Mouse (Mus musculus) heart, embryonic 12.5 days (tissue): ENCODE data around the gene Mgat1. TPM values are rescaled to one million over a fixed set of nuclear protein-coding genes. Genes with fewer than 3 reads are reported as not detected.
"Not testable (repeated sequence)": the region's sequence is repeated elsewhere in the genome, so short reads cannot be mapped to it uniquely, and the experiment has no call there.

ENCODE experiments used
- ATAC-seq: fragments of 200-750 bp; cut with Nextera tagmentation; 2 replicates; pipeline ENCODE4 v1.8.0; 2017; ENCODE audit warnings: moderate TSS enrichment, moderate library complexity; ENCODE audit not compliant: insufficient number of reproducible peaks, low FRiP score
- H3K27ac ChIP-seq: fragments of 300-500 bp; sonication (generic); 2 replicates; pipeline ENCODE4 v1.5.1; 2016; ENCODE audit warnings: mild to moderate bottlenecking, moderate library complexity; ENCODE audit not compliant: poor library complexity, severe bottlenecking
- H3K27me3 ChIP-seq: fragments of 300-500 bp; sonication (generic); replicated peaks from 2 replicates; pipeline ENCODE4 v1.6.1; 2016; ENCODE audit warnings: mild to moderate bottlenecking, moderate library complexity
- H3K36me3 ChIP-seq: fragments of 300-500 bp; sonication (generic); 2 replicates; pipeline ENCODE4 v1.6.1; 2016; ENCODE audit warnings: mild to moderate bottlenecking, moderate library complexity
- H3K4me1 ChIP-seq: fragments of 300-500 bp; sonication (generic); replicated peaks from 2 replicates; pipeline ENCODE4 v1.6.1; 2016; ENCODE audit warnings: mild to moderate bottlenecking
- H3K4me2 ChIP-seq: fragments of 300-500 bp; sonication (generic); 2 replicates; pipeline ENCODE4 v1.6.1; 2016; ENCODE audit warnings: mild to moderate bottlenecking, moderate library complexity
- H3K4me3 ChIP-seq: fragments of 300-500 bp; sonication (generic); 2 replicates; pipeline ENCODE4 v1.5.1; 2016; ENCODE audit warnings: mild to moderate bottlenecking
- H3K9ac ChIP-seq: fragments of 300-500 bp; sonication (generic); 2 replicates; pipeline ENCODE4 v1.6.1; 2016; ENCODE audit warnings: mild to moderate bottlenecking, moderate library complexity
- H3K9me3 ChIP-seq: fragments of 300-500 bp; sonication (generic); replicated peaks from 2 replicates; pipeline ENCODE4 v1.6.1; 2016; ENCODE audit warnings: mild to moderate bottlenecking, moderate library complexity
- WGBS: fragments of 180-500 bp; shearing (Covaris S2); methylation state at CpG from one replicate; pipeline ENCODE4 v1.1.7; 2016; 5-methylcytosine and 5-hydroxymethylcytosine counted together
- polyA plus RNA-seq: library from polyadenylated mRNA; unstranded; fragments of >200 nt; fragmentation: Nextera tagmentation; extraction: Ambion mirVana; gene quantifications from 2 replicates; pipeline ENCODE4 v1.2.1, GENCODE M21; 2016

The Mgat1 gene
- polyA plus RNA-seq, 1 experiment from 2014 or later = 45.7 TPM

GRCm38 (mm10) chr11:49287251-49287650, 43.3 kb downstream of the Mgat1 start:
- H3K4me3 ChIP-seq = no peak overlapping the region

GRCm38 (mm10) chr11:49292777-49293176, 48.8 kb downstream of the Mgat1 start:
- no peaks in the 10 kb centered on the region for H3K9me3 ChIP-seq
- no peak overlapping the region for H3K9ac ChIP-seq
- no peaks in the 10 kb centered on the region for H3K36me3 ChIP-seq
- no peaks in the 10 kb centered on the region for H3K27me3 ChIP-seq
- H3K27ac ChIP-seq = no peak overlapping the region
- no peak overlapping the region for H3K4me3 ChIP-seq
- WGBS = 70% methylated on average over 3 of the region's 3 CpGs
- ATAC-seq = no peak
- H3K4me2 ChIP-seq = no peak overlapping the region
- H3K4me1 ChIP-seq = no peaks in the 10 kb centered on the region

More at GRCm38 (mm10) chr11:49287251-49287650, 43.3 kb downstream of the Mgat1 start:
- Histone ChIP-seq H3K4me2 (no peak overlapping the region), H3K27ac (no peak overlapping the region), H3K9ac (no peak overlapping the region), H3K9me3 (no peaks in the 10 kb centered on the region), H3K27me3 (no peaks in the 10 kb centered on the region), H3K36me3 (no peaks in the 10 kb centered on the region), H3K4me1 (no peaks in the 10 kb centered on the region)
- 67% methylated on average over 2 of the region's 2 CpGs for WGBS
- no peak for ATAC-seq

GRCm38 (mm10) chr11:49304441-49304840, 60.5 kb downstream of the Mgat1 start, which contains the start of gene Olfr10:
Gene Olfr10 (plus strand): TSS chr11:49304741.
- no peak within 1 kb of the TSS for H3K4me3 ChIP-seq
- no peaks in the 10 kb centered on the region for H3K36me3 ChIP-seq
- H3K9ac ChIP-seq = no peak within 1 kb of the TSS
- H3K4me1 ChIP-seq = no peaks in the 10 kb centered on the region
- no peaks in the 10 kb centered on the region for H3K9me3 ChIP-seq
- no peak within 1 kb of the TSS for H3K27ac ChIP-seq
- no peaks in the 10 kb centered on the region for H3K27me3 ChIP-seq
- ATAC-seq = no peak
- no peak within 1 kb of the TSS for H3K4me2 ChIP-seq

- H3K4me2 ChIP-seq, H3K9ac ChIP-seq, H3K36me3 ChIP-seq, H3K4me3 ChIP-seq, H3K9me3 ChIP-seq, H3K4me1 ChIP-seq, H3K27me3 ChIP-seq, ATAC-seq, H3K27ac ChIP-seq: not testable (repeated sequence)
- 74% methylated on average over 5 of the region's 5 CpGs for WGBS
These were observed 64.6 kb downstream of the Mgat1 start for GRCm38 (mm10) chr11:49308547-49308946.

Other genes starting within 250 kb of the Mgat1 start
- 0.23 and 0.24 TPM in 2 replicates for gene 9930111J21Rik2, start 192.9 kb upstream of the Mgat1 start, polyA plus RNA-seq
- not detected in 2 replicates for gene Tgtp2, start 180.0 kb upstream of the Mgat1 start, polyA plus RNA-seq
- gene Ifi47, start 167.6 kb upstream of the Mgat1 start, polyA plus RNA-seq = 0.55 and 0.68 TPM in 2 replicates
- not detected in 2 replicates for gene Olfr1396, start 129.3 kb upstream of the Mgat1 start, polyA plus RNA-seq
- gene Olfr1395, start 101.9 kb upstream of the Mgat1 start, polyA plus RNA-seq = not detected in 2 replicates
- gene Olfr1394, start 89.8 kb upstream of the Mgat1 start, polyA plus RNA-seq = not detected in 2 replicates
- 1.4 and 1.9 TPM in 2 replicates for gene Btnl9, start 57.0 kb upstream of the Mgat1 start, polyA plus RNA-seq
- gene Zfp62, start 40.9 kb upstream of the Mgat1 start, polyA plus RNA-seq = 33.5 and 34.6 TPM in 2 replicates
- gene Olfr1393, start 34.1 kb downstream of the Mgat1 start, polyA plus RNA-seq = 0.08 and 0.27 TPM in 2 replicates
- gene Olfr1392, start 41.1 kb downstream of the Mgat1 start, polyA plus RNA-seq = not detected in 2 replicates
- not detected in 2 replicates for gene Olfr10, start 60.5 kb downstream of the Mgat1 start, polyA plus RNA-seq
- not detected in 2 replicates for gene Olfr1391, start 78.6 kb downstream of the Mgat1 start, polyA plus RNA-seq
- gene Olfr1390, start 91.0 kb downstream of the Mgat1 start, polyA plus RNA-seq = not detected in 2 replicates
- gene Olfr1389, start 178.9 kb downstream of the Mgat1 start, polyA plus RNA-seq = not detected in 2 replicates
- gene Olfr1388, start 192.4 kb downstream of the Mgat1 start, polyA plus RNA-seq = not detected in 2 replicates
- gene Olfr1387, start 211.2 kb downstream of the Mgat1 start, polyA plus RNA-seq = not detected in 2 replicates
- gene Olfr1386, start 220.9 kb downstream of the Mgat1 start, polyA plus RNA-seq = not detected in 2 replicates
- gene Olfr1385, start 244.9 kb downstream of the Mgat1 start, polyA plus RNA-seq = not detected in 2 replicates